Mouse (Mus musculus) hindbrain, embryonic 16.5 days (tissue): ENCODE data around the gene Olfr812. TPM values are rescaled to one million over a fixed set of nuclear protein-coding genes. Genes with fewer than 3 reads are reported as not detected.
"Not testable (repeated sequence)": the region's sequence is repeated elsewhere in the genome, so short reads cannot be mapped to it uniquely, and the experiment has no call there.

Experiments used
- ATAC-seq: fragments of 200-750 bp; cut with Nextera tagmentation; 2 replicates; pipeline ENCODE4 v1.8.0; 2017; ENCODE audit warnings: moderate TSS enrichment, moderate library complexity
- H3K27ac ChIP-seq: fragments of 300-500 bp; sonication (generic); 2 replicates; pipeline ENCODE4 v1.5.1; 2014; ENCODE audit warnings: low read depth, mild to moderate bottlenecking, control low read depth, low read length, moderate library complexity
- H3K27me3 ChIP-seq: fragments of 300-500 bp; sonication (generic); replicated peaks from 2 replicates; pipeline ENCODE4 v1.6.1; 2014; ENCODE audit warnings: low read length; ENCODE audit not compliant: control insufficient read depth, insufficient read depth
- H3K36me3 ChIP-seq: fragments of 300-500 bp; sonication (generic); 2 replicates; pipeline ENCODE4 v1.6.1; 2014; ENCODE audit warnings: mild to moderate bottlenecking, low read length, moderate library complexity, mixed read lengths; ENCODE audit not compliant: control insufficient read depth, insufficient read depth
- H3K4me1 ChIP-seq: fragments of 300-500 bp; sonication (generic); 2 replicates; pipeline ENCODE4 v1.6.1; 2014; ENCODE audit warnings: low read depth, low read length; ENCODE audit not compliant: control insufficient read depth, insufficient read depth
- H3K4me2 ChIP-seq: fragments of 300-500 bp; sonication (generic); 2 replicates; pipeline ENCODE4 v1.6.1; 2014; ENCODE audit warnings: mild to moderate bottlenecking, low read length, control low read depth, moderate library complexity
- H3K4me3 ChIP-seq: fragments of 300-500 bp; sonication (generic); 2 replicates; pipeline ENCODE4 v1.5.1; 2014; ENCODE audit warnings: mild to moderate bottlenecking, low read length, control low read depth, moderate library complexity
- H3K9ac ChIP-seq: fragments of 300-500 bp; sonication (generic); 2 replicates; pipeline ENCODE4 v1.6.1; 2014; ENCODE audit warnings: low read depth, mild to moderate bottlenecking, control low read depth, low read length, moderate library complexity
- H3K9me3 ChIP-seq: fragments of 300-500 bp; sonication (generic); 2 replicates; pipeline ENCODE4 v1.6.1; 2014; ENCODE audit warnings: mild to moderate bottlenecking, low read length, moderate library complexity; ENCODE audit not compliant: control insufficient read depth
- whole genome bisulfite sequencing: fragments of 180-500 bp; shearing (Covaris S2); extraction: QIAGEN DNeasy Blood & Tissue Kit; methylation state at CpG from one replicate; pipeline ENCODE4 v1.1.7; 2014; 5-methylcytosine and 5-hydroxymethylcytosine counted together
- polyA plus RNA-seq: library from polyadenylated mRNA; unstranded; fragments of >200 nt; fragmentation: Nextera tagmentation; extraction: Ambion mirVana; gene quantifications from 2 replicates; pipeline ENCODE4 v1.2.1, GENCODE M21; 2015

The Olfr812 gene
- polyA plus RNA-seq, result not detected in 2 replicates

DNA sequence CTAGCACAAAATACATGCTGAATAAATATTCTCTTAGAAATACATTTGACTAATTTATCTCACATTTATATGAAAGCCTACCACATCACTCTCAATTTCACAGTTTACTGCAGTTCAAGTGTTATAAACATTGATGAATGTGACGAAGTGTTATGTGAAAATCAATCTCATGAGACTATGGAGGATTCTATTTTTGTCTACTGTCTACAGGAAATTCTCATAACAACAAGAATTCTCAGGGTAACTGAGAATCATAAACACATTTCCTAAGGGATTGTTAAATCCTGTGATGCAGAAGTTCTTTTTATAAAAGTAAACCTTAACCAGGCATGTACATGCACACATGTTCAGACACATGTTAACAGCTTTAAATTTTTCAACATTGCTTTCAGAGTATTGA, at the start of gene Olfr812:
Gene Olfr812, minus strand, starts transcription at position 101 of the 400 bp plus-strand sequence.
- no peaks in the 10 kb centered on the region for H3K9me3 ChIP-seq
- no peak within 1 kb of the TSS for H3K4me3 ChIP-seq
- ATAC-seq, result no peak
- no peak within 1 kb of the TSS for H3K27ac ChIP-seq
- H3K4me2 ChIP-seq, result no peak within 1 kb of the TSS
- no peak within 1 kb of the TSS for H3K9ac ChIP-seq
- no peaks in the 10 kb centered on the region for H3K36me3 ChIP-seq
- no peaks in the 10 kb centered on the region for H3K4me1 ChIP-seq
- WGBS, result 64% methylated on average over 1 of the region's 1 CpGs
- H3K27me3 ChIP-seq, result no peaks in the 10 kb centered on the region

DNA sequence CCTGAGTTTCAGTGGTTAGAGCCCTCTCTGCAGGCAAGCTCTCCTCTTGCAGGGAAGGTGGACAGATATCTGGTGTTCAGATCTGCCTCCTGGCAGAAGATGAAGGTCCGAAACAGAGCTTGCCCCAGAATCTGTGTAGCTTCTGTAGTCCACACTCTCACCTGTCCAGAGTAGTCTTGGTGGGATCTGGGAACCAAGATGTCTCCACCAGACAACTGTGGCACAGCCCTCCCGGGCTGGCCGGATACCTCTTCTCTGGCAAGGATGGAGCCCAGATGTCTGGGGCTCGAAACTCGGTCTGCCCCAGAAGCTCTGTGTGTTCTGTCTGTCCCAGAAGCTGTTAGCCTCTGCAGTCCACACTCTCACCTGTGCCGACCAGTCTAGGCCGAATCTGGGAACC, 40.0 kb upstream of the Olfr812 start:
- no peak overlapping the region for H3K4me2 ChIP-seq
- no peak overlapping the region for H3K27ac ChIP-seq
- 94% methylated on average over 7 of the region's 7 CpGs for WGBS
- no peak for ATAC-seq
- H3K4me3 ChIP-seq, result no peak overlapping the region
- no peak overlapping the region for H3K9ac ChIP-seq
- H3K9me3 ChIP-seq, result no peaks in the 10 kb centered on the region
- H3K27me3 ChIP-seq, result no peaks in the 10 kb centered on the region
- no peaks in the 10 kb centered on the region for H3K36me3 ChIP-seq
- no peaks in the 10 kb centered on the region for H3K4me1 ChIP-seq

GRCm38 (mm10) chr10:129885496-129885895, 39.6 kb upstream of the Olfr812 start:
- not testable (repeated sequence) for H3K4me2 ChIP-seq, H3K4me1 ChIP-seq
- WGBS, result 88% methylated on average over 6 of the region's 6 CpGs

GRCm38 (mm10) chr10:129879751-129880150, 33.9 kb upstream of the Olfr812 start, which contains the start of gene Olfr814:
TSS of gene Olfr814 (minus strand) at chr10:129879851.
- not testable (repeated sequence) for H3K27me3 ChIP-seq, H3K36me3 ChIP-seq, H3K27ac ChIP-seq, H3K9me3 ChIP-seq, H3K4me1 ChIP-seq, ATAC-seq, H3K4me2 ChIP-seq, H3K9ac ChIP-seq, H3K4me3 ChIP-seq
- WGBS, result no CpG with 5 or more reads among the region's 1 CpGs

More at GRCm38 (mm10) chr10:129885496-129885895, 39.6 kb upstream of the Olfr812 start:
- H3K36me3 ChIP-seq, H3K9ac ChIP-seq, H3K9me3 ChIP-seq, ATAC-seq, H3K27ac ChIP-seq, H3K4me3 ChIP-seq, H3K27me3 ChIP-seq: not testable (repeated sequence)

- Histone ChIP-seq H3K9me3 (no peaks in the 10 kb centered on the region), H3K27me3 (no peaks in the 10 kb centered on the region), H3K4me3 (no peak within 1 kb of the TSS), H3K4me1 (no peaks in the 10 kb centered on the region), H3K9ac (no peak within 1 kb of the TSS), H3K4me2 (no peak within 1 kb of the TSS), H3K36me3 (no peaks in the 10 kb centered on the region), H3K27ac (no peak within 1 kb of the TSS)
- ATAC-seq, result no peak
Measured at GRCm38 (mm10) chr10:129855067-129855466, 9.2 kb upstream of the Olfr812 start, which contains the start of gene Olfr813. TSS of gene Olfr813 (plus strand) at chr10:129855367.

- H3K27me3 ChIP-seq, result no peaks in the 10 kb centered on the region
- H3K4me3 ChIP-seq, result no peak overlapping the region
- no peaks in the 10 kb centered on the region for H3K36me3 ChIP-seq
- no peak overlapping the region for H3K4me2 ChIP-seq
- no peaks in the 10 kb centered on the region for H3K9me3 ChIP-seq
- 63% methylated on average over 1 of the region's 1 CpGs for WGBS
- no peaks in the 10 kb centered on the region for H3K4me1 ChIP-seq
- H3K27ac ChIP-seq, result no peak overlapping the region
- no peak for ATAC-seq
- H3K9ac ChIP-seq, result no peak overlapping the region
Measured at GRCm38 (mm10) chr10:129847343-129847742, 1.4 kb upstream of the Olfr812 start.

GRCm38 (mm10) chr10:129804296-129804695, 41.6 kb downstream of the Olfr812 start, which contains the start of gene Olfr811:
TSS of gene Olfr811 (minus strand) at chr10:129804396.
- Histone ChIP-seq H3K4me1 (no peaks in the 10 kb centered on the region), H3K4me3 (no peak within 1 kb of the TSS), H3K27me3 (no peaks in the 10 kb centered on the region), H3K9ac (no peak within 1 kb of the TSS), H3K36me3 (no peaks in the 10 kb centered on the region), H3K9me3 (no peaks in the 10 kb centered on the region), H3K4me2 (no peak within 1 kb of the TSS), H3K27ac (no peak within 1 kb of the TSS)
- WGBS, result 87% methylated on average over 4 of the region's 4 CpGs
- ATAC-seq, result no peak

DNA sequence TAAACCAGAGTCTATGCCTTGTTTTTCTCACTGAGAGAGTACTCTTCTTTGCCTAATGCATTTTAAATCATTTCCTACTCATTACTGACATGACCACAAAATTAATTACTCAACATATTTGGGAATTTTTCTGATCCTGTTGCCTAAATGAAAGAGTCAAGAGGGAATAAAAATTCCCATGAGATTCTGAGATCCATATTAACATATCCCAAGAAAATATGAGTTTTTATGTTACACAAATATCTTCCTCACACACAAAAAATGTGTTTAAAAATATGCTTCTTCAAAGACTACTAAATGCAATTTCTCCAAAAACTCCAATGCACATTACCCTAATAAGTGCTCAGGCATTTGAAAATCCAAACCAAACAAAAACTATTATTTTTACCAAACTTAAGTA, 51.1 kb downstream of the Olfr812 start, which contains the start of gene Olfr810:
Gene Olfr810, minus strand, starts transcription at position 101 of the 400 bp plus-strand sequence.
- no peak for ATAC-seq
- H3K36me3 ChIP-seq, result no peaks in the 10 kb centered on the region
- no peaks in the 10 kb centered on the region for H3K4me1 ChIP-seq
- H3K4me3 ChIP-seq, result no peak within 1 kb of the TSS
- H3K9ac ChIP-seq, result no peak within 1 kb of the TSS
- H3K4me2 ChIP-seq, result no peak within 1 kb of the TSS
- H3K27me3 ChIP-seq, result no peaks in the 10 kb centered on the region
- H3K9me3 ChIP-seq, result no peaks in the 10 kb centered on the region
- H3K27ac ChIP-seq, result no peak within 1 kb of the TSS
